Mouse (Mus musculus): ENCODE measurements at regions not wholly inside any gene's neighbourhood (a gene's known extent, or its start where the extent isn't known, plus 50 kb on each side); places are given as distances from the start of the nearest gene placed in this dataset.
A peak's percentile ranks its signal among the peaks of the same experiment; 100 is the strongest.

- peak in 2 of 3 experiments; percentile 7 to 12 for DNase-seq (ENCODE audit: low read depth in 3 of 3, low spot score in 3 of 3)
- Histone ChIP-seq H3K4me1 (replicated peaks; ENCODE audit: control insufficient read depth in 2 of 2, insufficient read depth in 2 of 2, low read length in 1 of 2) (no peaks in the 10 kb centered on the region), H3K4me2 (ENCODE audit: low read depth) (no peak overlapping the region), H3K27me3 (ENCODE audit: control insufficient read depth, insufficient read depth, low read length) (no peaks in the 10 kb centered on the region), H3K9ac (replicated peaks) (no peak overlapping the region), H3K4me3 (ENCODE audit: insufficient read depth in 1 of 2, low read depth in 2 of 2, low read length in 2 of 2) (no peak overlapping the region), H3K36me3 (replicated peaks; ENCODE audit: control insufficient read depth, insufficient read depth, low read depth) (no peaks in the 10 kb centered on the region), H3K27ac (no peak overlapping the region), H3K9me3 (ENCODE audit: control insufficient read depth, low read length) (no peaks in the 10 kb centered on the region)
- peak; percentile 36; the same call in 1 of the 2 replicates for ATAC-seq (ENCODE audit: insufficient read depth)
- peak; percentile 72 for TF ChIP-seq CTCF (IDR thresholded peaks at IDR 0.05; ENCODE audit: low read depth)
- TF ChIP-seq EP300 (IDR thresholded peaks at IDR 0.05; ENCODE audit: low read depth) = no peak
- 42% methylated on average over 6 of the region's 6 CpGs for WGBS (ENCODE audit: insufficient replicate concordance)
Observed at GRCm38 (mm10) chr13:119283448-119283847, 145.0 kb upstream of the Paip1 start.

GRCm38 (mm10) chr13:119309238-119309637 lies 119.2 kb upstream of the Paip1 start:
- ATAC-seq (ENCODE audit: insufficient read depth) (no peak), DNase-seq (ENCODE audit: low read depth in 3 of 3, low spot score in 3 of 3) (no peak)
- Histone ChIP-seq H3K4me2 (ENCODE audit: low read depth) (no peak overlapping the region), H3K9ac (replicated peaks) (no peak overlapping the region), H3K4me1 (replicated peaks; ENCODE audit: control insufficient read depth in 2 of 2, insufficient read depth in 2 of 2, low read length in 1 of 2) (no peaks in the 10 kb centered on the region), H3K4me3 (ENCODE audit: insufficient read depth in 1 of 2, low read depth in 2 of 2, low read length in 2 of 2) (no peak overlapping the region), H3K27ac (no peak overlapping the region), H3K27me3 (ENCODE audit: control insufficient read depth, insufficient read depth, low read length) (no peaks in the 10 kb centered on the region), H3K36me3 (replicated peaks; ENCODE audit: control insufficient read depth, insufficient read depth, low read depth) (no peaks in the 10 kb centered on the region), H3K9me3 (ENCODE audit: control insufficient read depth, low read length) (no peaks in the 10 kb centered on the region)
- 66% methylated on average over 1 of the region's 1 CpGs for WGBS (ENCODE audit: insufficient replicate concordance)
- TF ChIP-seq CTCF (IDR thresholded peaks at IDR 0.05; ENCODE audit: low read depth) (no peak), EP300 (IDR thresholded peaks at IDR 0.05; ENCODE audit: low read depth) (no peak)

- Histone ChIP-seq H3K4me3 (ENCODE audit: insufficient read depth in 1 of 2, low read depth in 2 of 2, low read length in 2 of 2) (no peak overlapping the region), H3K27me3 (ENCODE audit: control insufficient read depth, insufficient read depth, low read length) (no peaks in the 10 kb centered on the region), H3K27ac (no peak overlapping the region), H3K4me2 (ENCODE audit: low read depth) (no peak overlapping the region), H3K9ac (replicated peaks) (no peak overlapping the region), H3K4me1 (replicated peaks; ENCODE audit: control insufficient read depth in 2 of 2, insufficient read depth in 2 of 2, low read length in 1 of 2) (no peaks in the 10 kb centered on the region), H3K36me3 (replicated peaks; ENCODE audit: control insufficient read depth, insufficient read depth, low read depth) (no peaks in the 10 kb centered on the region), H3K9me3 (ENCODE audit: control insufficient read depth, low read length) (no peaks in the 10 kb centered on the region)
- ATAC-seq (ENCODE audit: insufficient read depth) (no peak), DNase-seq (ENCODE audit: low read depth in 3 of 3, low spot score in 3 of 3) (no peak)
- 55% methylated on average over 3 of the region's 3 CpGs for WGBS (ENCODE audit: insufficient replicate concordance)
- TF ChIP-seq CTCF (IDR thresholded peaks at IDR 0.05; ENCODE audit: low read depth) (no peak), EP300 (IDR thresholded peaks at IDR 0.05; ENCODE audit: low read depth) (no peak)
Observed at GRCm38 (mm10) chr13:119310013-119310412, 118.4 kb upstream of the Paip1 start.

- no peak for DNase-seq (ENCODE audit: low read depth in 3 of 3, low spot score in 3 of 3)
- H3K4me1 ChIP-seq (replicated peaks; ENCODE audit: control insufficient read depth in 2 of 2, insufficient read depth in 2 of 2, low read length in 1 of 2) = no peaks in the 10 kb centered on the region
Observed at GRCm38 (mm10) chr13:119314356-119314755, 114.0 kb upstream of the Paip1 start.

DNA sequence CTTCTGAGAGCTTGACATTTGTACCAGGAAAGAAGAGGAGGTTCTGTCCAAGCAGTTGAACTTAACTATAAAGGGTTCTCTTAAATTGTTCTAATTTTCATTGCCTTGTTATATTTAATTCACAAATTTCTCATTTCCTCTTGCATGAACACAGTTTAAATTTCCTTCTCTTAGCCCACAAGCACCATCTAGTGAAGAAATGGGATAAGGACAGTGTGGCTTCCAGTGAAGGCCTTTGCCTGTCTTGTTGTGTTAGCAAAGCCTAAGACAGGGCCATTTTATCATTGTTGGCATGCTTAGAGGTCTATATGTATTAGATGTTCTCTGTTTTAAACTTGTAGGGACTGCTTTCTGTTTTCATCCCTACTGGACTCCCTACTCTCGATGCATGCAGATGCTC lies 110.0 kb upstream of the Paip1 start:
- no peak overlapping the region for H3K27ac ChIP-seq
- WGBS (ENCODE audit: insufficient replicate concordance) = 57% methylated on average over 1 of the region's 1 CpGs
- peak; percentile 16; the same call in 1 of the 2 replicates for TF ChIP-seq CTCF (IDR thresholded peaks at IDR 0.05; ENCODE audit: low read depth)
- no peak for TF ChIP-seq EP300 (IDR thresholded peaks at IDR 0.05; ENCODE audit: low read depth)
- H3K4me3 ChIP-seq (ENCODE audit: insufficient read depth in 1 of 2, low read depth in 2 of 2, low read length in 2 of 2) = no peak overlapping the region
- H3K9me3 ChIP-seq (ENCODE audit: control insufficient read depth, low read length) = no peaks in the 10 kb centered on the region
- no peak overlapping the region for H3K9ac ChIP-seq (replicated peaks)
- H3K36me3 ChIP-seq (replicated peaks; ENCODE audit: control insufficient read depth, insufficient read depth, low read depth) = no peaks in the 10 kb centered on the region
- DNase-seq (ENCODE audit: low read depth in 3 of 3, low spot score in 3 of 3) (no peak), ATAC-seq (ENCODE audit: insufficient read depth) (no peak)
- H3K27me3 ChIP-seq (ENCODE audit: control insufficient read depth, insufficient read depth, low read length) = no peaks in the 10 kb centered on the region
- no peaks in the 10 kb centered on the region for H3K4me1 ChIP-seq (replicated peaks; ENCODE audit: control insufficient read depth in 2 of 2, insufficient read depth in 2 of 2, low read length in 1 of 2)
- no peak overlapping the region for H3K4me2 ChIP-seq (ENCODE audit: low read depth)

More at GRCm38 (mm10) chr13:119314356-119314755, 114.0 kb upstream of the Paip1 start:
- H3K27ac ChIP-seq = no peak overlapping the region
- H3K27me3 ChIP-seq (ENCODE audit: control insufficient read depth, insufficient read depth, low read length) = no peaks in the 10 kb centered on the region
- no peak overlapping the region for H3K4me2 ChIP-seq (ENCODE audit: low read depth)
- TF ChIP-seq EP300 (IDR thresholded peaks at IDR 0.05; ENCODE audit: low read depth) (no peak), CTCF (IDR thresholded peaks at IDR 0.05; ENCODE audit: low read depth) (no peak)
- no peaks in the 10 kb centered on the region for H3K36me3 ChIP-seq (replicated peaks; ENCODE audit: control insufficient read depth, insufficient read depth, low read depth)
- no peak overlapping the region for H3K9ac ChIP-seq (replicated peaks)
- no peak for ATAC-seq (ENCODE audit: insufficient read depth)
- 59% methylated on average over 3 of the region's 3 CpGs for WGBS (ENCODE audit: insufficient replicate concordance)
- no peak overlapping the region for H3K4me3 ChIP-seq (ENCODE audit: insufficient read depth in 1 of 2, low read depth in 2 of 2, low read length in 2 of 2)
- no peaks in the 10 kb centered on the region for H3K9me3 ChIP-seq (ENCODE audit: control insufficient read depth, low read length)
